Mouse (Mus musculus) midbrain, embryonic 16.5 days (tissue): ENCODE results near the gene Prickle2. TPM values are rescaled to one million over a fixed set of nuclear protein-coding genes. Genes with fewer than 3 reads are reported as not detected.
A peak's percentile ranks its signal among the peaks of the same experiment; 100 is the strongest.

ENCODE experiments used
- ATAC-seq: fragments of 200-750 bp; cut with Nextera tagmentation; 2 replicates; pipeline ENCODE4 v1.8.0; 2017; ENCODE audit warnings: moderate TSS enrichment
- H3K27ac ChIP-seq: fragments of 300-500 bp; sonication (generic); 2 replicates; pipeline ENCODE4 v1.5.1; 2014; ENCODE audit warnings: mild to moderate bottlenecking, low read length, mixed read lengths
- H3K27me3 ChIP-seq: fragments of 300-500 bp; sonication (generic); 2 replicates; pipeline ENCODE4 v1.6.1; 2014; ENCODE audit warnings: low read depth, low read length, mixed read lengths; ENCODE audit not compliant: control insufficient read depth, insufficient read depth
- H3K36me3 ChIP-seq: fragments of 300-500 bp; sonication (generic); 2 replicates; pipeline ENCODE4 v1.6.1; 2014; ENCODE audit warnings: mild to moderate bottlenecking, low read length, moderate library complexity, mixed read lengths; ENCODE audit not compliant: control insufficient read depth, insufficient read depth
- H3K4me1 ChIP-seq: fragments of 300-500 bp; sonication (generic); 2 replicates; pipeline ENCODE4 v1.6.1; 2014; ENCODE audit warnings: mild to moderate bottlenecking, low read length, mixed read lengths; ENCODE audit not compliant: control insufficient read depth, insufficient read depth
- H3K4me2 ChIP-seq: fragments of 300-500 bp; sonication (generic); 2 replicates; pipeline ENCODE4 v1.6.1; 2014; ENCODE audit warnings: mild to moderate bottlenecking, low read length, mixed read lengths
- H3K4me3 ChIP-seq: fragments of 300-500 bp; sonication (generic); 2 replicates; pipeline ENCODE4 v1.5.1; 2014; ENCODE audit warnings: low read depth, mild to moderate bottlenecking, low read length, moderate library complexity, mixed read lengths
- H3K9ac ChIP-seq: fragments of 300-500 bp; sonication (generic); 2 replicates; pipeline ENCODE4 v1.6.1; 2014; ENCODE audit warnings: low read depth, low read length, mixed read lengths
- H3K9me3 ChIP-seq: fragments of 300-500 bp; sonication (generic); replicated peaks from 2 replicates; pipeline ENCODE4 v1.6.1; 2014; ENCODE audit warnings: mild to moderate bottlenecking, low read length, mixed read lengths; ENCODE audit not compliant: control insufficient read depth, poor library complexity, severe bottlenecking
- WGBS: fragments of 180-500 bp; shearing (Covaris S2); extraction: QIAGEN DNeasy Blood & Tissue Kit; methylation state at CpG from one replicate; pipeline ENCODE4 v1.1.7; 2014; 5-methylcytosine and 5-hydroxymethylcytosine counted together
- polyA plus RNA-seq: library from polyadenylated mRNA; unstranded; fragments of >200 nt; fragmentation: Nextera tagmentation; extraction: Ambion mirVana; gene quantifications from 2 replicates; pipeline ENCODE4 v1.2.1, GENCODE M21; 2015

Gene Prickle2
- polyA plus RNA-seq, 1 experiment from 2014 or later, result 16.5 TPM

DNA sequence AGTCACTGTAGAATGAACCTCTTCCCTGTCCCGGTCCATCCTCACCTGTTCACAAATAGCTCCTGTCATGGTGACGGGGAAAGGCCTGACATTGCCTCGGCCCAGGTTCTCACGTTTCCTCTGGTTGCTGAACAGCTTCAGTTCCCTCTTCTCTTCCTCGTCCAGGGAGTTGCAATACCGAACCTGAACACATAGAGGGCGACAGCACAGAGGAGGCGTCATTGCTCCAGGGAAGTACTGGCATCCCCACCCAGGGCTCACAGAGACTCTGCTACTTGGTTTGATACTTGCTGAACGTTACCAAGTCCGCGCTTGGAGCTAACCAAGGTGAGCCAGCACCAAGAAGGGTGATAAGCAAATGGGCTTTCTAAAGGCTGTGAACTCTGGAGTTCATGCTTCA is 283.7 kb downstream of the Prickle2 start:
- H3K4me2 ChIP-seq, result no peak overlapping the region
- no peak overlapping the region for H3K4me3 ChIP-seq
- no peaks in the 10 kb centered on the region for H3K27me3 ChIP-seq
- H3K36me3 ChIP-seq, result peaks cover 9% of the 10 kb centered on the region
- no peaks in the 10 kb centered on the region for H3K9me3 ChIP-seq
- ATAC-seq, result no peak
- peaks cover 6% of the 10 kb centered on the region for H3K4me1 ChIP-seq
- H3K9ac ChIP-seq, result no peak overlapping the region
- 49% methylated on average over 11 of the region's 11 CpGs for whole genome bisulfite sequencing
- no peak overlapping the region for H3K27ac ChIP-seq

DNA sequence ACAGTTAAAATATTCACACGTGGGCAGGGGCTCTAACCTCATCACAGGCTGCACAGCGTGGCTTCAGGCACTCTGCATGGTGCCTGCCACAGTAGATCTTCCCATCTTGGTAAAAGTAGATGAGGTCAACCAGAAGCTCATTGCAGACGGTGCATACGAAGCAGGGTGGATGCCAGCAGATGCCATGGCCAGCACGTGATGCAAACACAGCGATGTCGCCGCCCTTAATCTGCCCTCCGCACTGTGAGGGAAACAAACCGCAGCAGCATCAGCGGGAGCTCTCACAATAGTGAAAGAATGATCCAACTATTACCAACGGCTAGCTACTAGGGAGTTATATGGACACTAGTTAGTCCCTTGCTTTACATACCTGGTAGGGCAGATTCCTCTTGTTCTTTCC is 285.8 kb downstream of the Prickle2 start:
- ATAC-seq, result no peak
- no peak overlapping the region for H3K9ac ChIP-seq
- H3K36me3 ChIP-seq, result peaks cover 11% of the 10 kb centered on the region
- peaks cover 6% of the 10 kb centered on the region for H3K4me1 ChIP-seq
- H3K4me3 ChIP-seq, result no peak overlapping the region
- H3K9me3 ChIP-seq, result no peaks in the 10 kb centered on the region
- no peaks in the 10 kb centered on the region for H3K27me3 ChIP-seq
- 84% methylated on average over 12 of the region's 12 CpGs for whole genome bisulfite sequencing
- H3K4me2 ChIP-seq, result no peak overlapping the region
- H3K27ac ChIP-seq, result no peak overlapping the region

DNA sequence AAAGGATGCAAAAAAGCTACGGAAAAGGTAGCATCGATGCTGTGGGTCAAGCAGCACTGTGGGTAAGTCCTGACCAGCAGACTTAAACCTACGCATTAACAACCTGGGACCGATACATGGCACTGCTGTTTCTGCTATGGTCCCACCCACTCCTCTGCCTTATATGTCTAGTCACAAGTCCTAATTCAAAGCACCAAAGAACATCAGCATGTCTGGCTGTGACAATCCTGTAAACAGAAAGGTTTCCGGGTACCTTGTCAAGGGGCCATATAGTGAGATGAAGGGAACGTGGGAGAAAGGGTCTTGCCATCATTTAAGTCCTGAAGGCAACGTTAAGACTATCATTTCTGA is 290.6 kb downstream of the Prickle2 start:
- H3K4me1 ChIP-seq, result peaks cover 19% of the 10 kb centered on the region
- WGBS, result 88% methylated on average over 7 of the region's 7 CpGs
- no peaks in the 10 kb centered on the region for H3K27me3 ChIP-seq
- peaks cover 19% of the 10 kb centered on the region for H3K36me3 ChIP-seq
- H3K9me3 ChIP-seq, result no peaks in the 10 kb centered on the region
- no peak overlapping the region for H3K4me3 ChIP-seq
- no peak overlapping the region; the same call in 1 of the 2 replicates for H3K9ac ChIP-seq
- no peak overlapping the region for H3K4me2 ChIP-seq
- ATAC-seq, result no peak
- H3K27ac ChIP-seq, result peak overlapping the region; percentile 77

DNA sequence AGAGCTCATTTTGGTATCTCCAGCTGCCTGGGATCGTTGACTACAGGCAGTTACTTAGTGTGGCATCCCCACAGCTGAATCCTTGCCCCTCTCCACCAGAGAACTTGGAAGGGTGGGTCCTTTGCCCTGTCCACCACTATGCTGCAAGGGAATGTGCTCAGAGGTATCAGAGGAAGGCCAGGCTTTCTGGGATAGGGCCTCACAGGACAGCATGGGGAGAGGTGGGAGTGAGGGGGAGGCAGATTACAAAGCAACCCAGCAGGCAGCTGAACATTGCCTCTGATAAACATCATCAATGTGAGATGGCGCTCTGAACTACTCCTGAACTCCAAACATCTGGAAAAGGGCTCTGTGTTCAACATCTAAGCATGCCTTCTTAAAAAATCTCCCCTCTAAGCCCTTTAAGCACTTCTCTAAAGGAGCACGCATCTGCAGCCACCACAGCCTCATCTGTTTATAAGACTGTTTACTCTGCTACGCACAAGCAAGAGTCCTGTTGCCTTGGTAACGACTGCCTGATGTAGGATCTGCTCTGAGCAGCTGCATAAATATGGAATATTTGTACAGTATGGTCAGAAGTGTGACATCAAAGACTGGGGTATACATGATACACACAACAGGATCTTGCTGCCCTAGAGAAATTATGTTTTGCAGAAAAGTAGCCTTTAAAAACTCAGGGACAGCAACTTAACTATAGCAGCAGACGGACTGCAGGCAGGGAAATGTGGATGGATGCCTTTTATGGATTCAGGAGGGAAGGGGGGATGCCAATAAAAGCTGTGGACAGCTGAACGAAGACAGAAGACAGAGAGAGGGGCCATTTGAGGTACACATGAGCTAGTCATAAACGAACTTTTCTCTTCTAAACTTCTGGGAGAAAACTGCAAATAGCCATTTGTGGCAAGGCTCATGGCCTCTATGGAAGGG is 291.2 kb downstream of the Prickle2 start:
- 32% methylated on average over 8 of the region's 8 CpGs for WGBS
- H3K9me3 ChIP-seq, result no peaks in the 10 kb centered on the region

DNA sequence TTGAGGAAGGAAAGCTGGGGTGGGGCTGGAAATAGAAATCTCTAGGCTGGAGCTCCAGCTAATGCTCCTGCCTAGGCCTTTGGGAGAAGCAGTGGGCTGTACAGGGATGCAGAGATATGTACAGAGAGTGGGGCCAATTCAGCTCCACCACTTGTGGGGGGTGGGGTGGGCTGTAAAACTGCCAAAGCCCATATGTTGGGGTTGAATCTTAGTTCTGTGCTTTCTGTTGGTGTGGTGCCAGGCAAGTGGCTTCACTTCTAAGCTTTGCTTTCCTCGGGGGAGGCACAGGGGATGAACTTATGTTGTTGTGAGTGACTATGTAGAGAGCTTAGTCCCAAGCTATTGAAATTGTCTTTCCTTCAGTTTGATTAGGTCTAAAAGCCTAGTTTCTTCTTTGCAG is 292.0 kb downstream of the Prickle2 start:
- ATAC-seq, result no peak
- H3K9me3 ChIP-seq, result no peaks in the 10 kb centered on the region
- WGBS, result 68% methylated on average over 1 of the region's 1 CpGs
- H3K4me3 ChIP-seq, result no peak overlapping the region
- H3K4me2 ChIP-seq, result no peak overlapping the region
- H3K27me3 ChIP-seq, result no peaks in the 10 kb centered on the region
- no peak overlapping the region for H3K9ac ChIP-seq
- peaks cover 20% of the 10 kb centered on the region for H3K36me3 ChIP-seq
- peaks cover 19% of the 10 kb centered on the region for H3K4me1 ChIP-seq
- H3K27ac ChIP-seq, result peak overlapping the region; percentile 77

More for the DNA sequence above, 291.2 kb downstream of the Prickle2 start:
- Histone ChIP-seq H3K27me3 (no peaks in the 10 kb centered on the region), H3K4me2 (0 out of 2 replicates have a peak overlapping the region, but pooled peaks have one; percentile 9), H3K36me3 (peaks cover 20% of the 10 kb centered on the region), H3K9ac (no peak overlapping the region; the same call in 1 of the 2 replicates), H3K27ac (peak overlapping the region; percentile 77), H3K4me1 (peaks cover 19% of the 10 kb centered on the region), H3K4me3 (no peak overlapping the region)
- ATAC-seq, result peak; percentile 97

DNA sequence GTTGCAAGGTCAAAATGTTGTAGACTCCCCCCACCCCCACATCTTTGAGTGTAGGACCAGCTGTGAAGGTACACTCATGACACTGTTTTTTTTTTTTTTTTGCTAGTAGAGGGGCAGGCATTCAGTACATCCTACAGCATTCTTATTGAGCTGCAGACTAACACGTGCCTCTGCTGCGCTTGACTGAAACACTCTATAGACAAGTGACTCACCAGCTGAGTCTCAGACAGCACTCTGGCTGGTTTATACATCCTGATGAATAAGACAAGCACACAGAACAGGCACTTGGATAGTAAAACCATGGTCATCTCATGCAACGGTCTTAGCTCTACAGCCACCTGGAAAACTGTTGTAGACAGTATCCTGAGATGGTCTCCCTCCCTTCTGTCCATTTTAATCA is 296.2 kb downstream of the Prickle2 start:
- Histone ChIP-seq H3K4me3 (no peak overlapping the region), H3K4me2 (no peak overlapping the region), H3K9me3 (no peaks in the 10 kb centered on the region), H3K9ac (no peak overlapping the region), H3K27me3 (no peaks in the 10 kb centered on the region), H3K27ac (no peak overlapping the region), H3K36me3 (peaks cover 18% of the 10 kb centered on the region), H3K4me1 (peaks cover 19% of the 10 kb centered on the region)
- WGBS, result 88% methylated on average over 3 of the region's 3 CpGs
- ATAC-seq, result no peak

DNA sequence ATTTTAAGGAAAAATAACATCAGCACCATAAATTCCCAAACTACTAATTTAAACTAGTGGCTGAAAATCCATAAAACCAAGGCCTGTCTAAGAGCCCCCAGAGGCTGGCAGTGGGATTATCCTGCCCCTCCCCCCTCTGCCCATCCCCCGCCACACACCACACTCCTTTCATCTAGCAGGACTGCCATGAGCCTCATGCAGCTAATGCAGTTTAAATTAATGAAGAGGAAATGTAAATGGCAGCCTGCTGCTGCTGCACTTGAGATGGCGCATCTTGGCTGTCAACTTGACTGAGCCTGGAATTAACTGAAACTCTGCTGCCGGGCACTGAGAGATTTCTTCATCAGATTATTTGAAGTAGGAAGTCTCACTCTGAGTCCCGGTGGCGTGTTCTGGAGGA is 298.7 kb downstream of the Prickle2 start:
- 0 out of 2 replicates have a peak, but pooled peaks have one; percentile 66 for ATAC-seq
- 32% methylated on average over 5 of the region's 5 CpGs for WGBS
- H3K27ac ChIP-seq, result peak overlapping the region; percentile 66

DNA sequence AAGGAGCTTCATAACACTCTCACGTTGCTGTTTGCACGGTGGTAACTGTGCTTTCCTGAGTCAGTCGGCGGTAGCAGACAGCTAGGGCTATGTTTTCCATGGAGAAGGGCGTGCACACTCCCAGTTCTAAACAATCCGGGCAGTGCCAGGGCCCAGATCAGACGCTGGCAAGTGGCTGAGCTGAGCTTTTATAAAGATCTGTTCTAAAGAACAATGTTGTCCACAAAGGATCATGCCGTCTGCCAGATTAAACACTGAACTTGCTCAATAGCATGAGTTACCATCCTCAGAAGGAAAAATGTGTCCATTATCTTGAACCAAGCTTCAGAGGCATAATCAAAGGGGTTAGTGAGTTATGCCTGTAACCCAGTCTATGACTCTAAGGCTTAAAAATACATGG is 300.4 kb downstream of the Prickle2 start:
- peaks cover 9% of the 10 kb centered on the region; the same call in 1 of the 2 replicates for H3K4me1 ChIP-seq
- peaks cover 8% of the 10 kb centered on the region for H3K36me3 ChIP-seq
- H3K9ac ChIP-seq, result no peak overlapping the region
- H3K9me3 ChIP-seq, result no peaks in the 10 kb centered on the region
- H3K4me2 ChIP-seq, result no peak overlapping the region
- H3K4me3 ChIP-seq, result no peak overlapping the region
- no peaks in the 10 kb centered on the region for H3K27me3 ChIP-seq
- ATAC-seq, result peak; percentile 34; the same call in 1 of the 2 replicates
- WGBS, result 43% methylated on average over 8 of the region's 8 CpGs
- no peak overlapping the region for H3K27ac ChIP-seq

More for the DNA sequence above, 298.7 kb downstream of the Prickle2 start:
- no peak overlapping the region for H3K4me3 ChIP-seq
- H3K36me3 ChIP-seq, result peaks cover 17% of the 10 kb centered on the region
- no peak overlapping the region for H3K9ac ChIP-seq
- no peaks in the 10 kb centered on the region for H3K27me3 ChIP-seq
- no peak overlapping the region for H3K4me2 ChIP-seq
- H3K4me1 ChIP-seq, result peaks cover 9% of the 10 kb centered on the region; the same call in 1 of the 2 replicates
- no peaks in the 10 kb centered on the region for H3K9me3 ChIP-seq

DNA sequence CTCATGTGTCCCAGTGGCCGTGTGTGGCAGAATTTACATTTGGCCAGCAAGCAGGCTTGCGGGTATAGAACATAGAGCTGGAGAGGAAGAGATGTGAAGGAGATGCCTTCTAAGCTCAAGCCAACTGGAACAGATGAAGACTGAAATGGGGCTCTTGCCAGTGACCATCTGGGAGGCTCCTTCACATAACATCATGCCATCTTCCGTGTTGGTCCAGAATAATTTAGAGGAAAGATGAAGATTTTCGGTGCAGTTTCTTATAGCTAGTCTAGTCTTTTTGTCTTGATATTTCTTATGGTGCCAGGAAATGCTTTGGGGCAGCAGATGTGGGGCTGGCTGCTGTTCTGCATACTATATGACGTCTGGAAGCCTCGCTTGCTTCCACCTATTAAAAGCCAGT is 308.1 kb downstream of the Prickle2 start:
- H3K9me3 ChIP-seq, result no peaks in the 10 kb centered on the region
- H3K4me2 ChIP-seq, result no peak overlapping the region
- 93% methylated on average over 6 of the region's 6 CpGs for WGBS
- H3K27ac ChIP-seq, result no peak overlapping the region
- no peak overlapping the region for H3K9ac ChIP-seq
- H3K27me3 ChIP-seq, result no peaks in the 10 kb centered on the region
- no peak overlapping the region for H3K4me3 ChIP-seq
- H3K4me1 ChIP-seq, result peaks cover 4% of the 10 kb centered on the region; the same call in 1 of the 2 replicates
- H3K36me3 ChIP-seq, result no peaks in the 10 kb centered on the region
- ATAC-seq, result no peak
